Mouse (Mus musculus) CH12.LX (cell line): ENCODE results near the gene Smim22. TPM values are rescaled to one million over a fixed set of nuclear protein-coding genes. Genes with fewer than 3 reads are reported as not detected.

ENCODE experiments used
- DNase-seq: peaks from one replicate; pipeline ENCODE4 v3.0.0-alpha.2; 2013; ENCODE audit errors: extremely low read depth
- H3K27ac ChIP-seq: 2 replicates; pipeline ENCODE4 v1.5.1; 2012; ENCODE audit warnings: low read depth, mild to moderate bottlenecking, control low read depth, moderate library complexity; ENCODE audit not compliant: insufficient read depth
- H3K27me3 ChIP-seq: replicated peaks from 2 replicates; pipeline ENCODE3; 2012; ENCODE audit warnings: inconsistent platforms
- H3K36me3 ChIP-seq, 2 experiments: replicated peaks in 1 of 2; 2 replicates each; pipeline versions ENCODE3 to v1.6.1; 2012; ENCODE audit warnings: inconsistent platforms in 1 of 2, low read length in 1 of 2, mild to moderate bottlenecking in 1 of 2, mixed read lengths in 1 of 2, moderate library complexity in 1 of 2; ENCODE audit not compliant: control insufficient read depth in 1 of 2, insufficient read depth in 1 of 2
- H3K4me1 ChIP-seq, 2 experiments: 2 replicates each; pipeline ENCODE4 v1.6.1; 2012; ENCODE audit warnings: inconsistent platforms in 1 of 2, moderate library complexity in 1 of 2; ENCODE audit not compliant: insufficient read depth in 2 of 2, control insufficient read depth in 1 of 2
- H3K4me2 ChIP-seq: 2 replicates; pipeline ENCODE4 v1.6.1; 2012; ENCODE audit warnings: low read depth, mild to moderate bottlenecking, control low read depth; ENCODE audit not compliant: poor library complexity, insufficient read depth, severe bottlenecking
- H3K4me3 ChIP-seq, 3 experiments: fragments of 150-350 bp in 1 of 3; sonication (generic) in 1 of 3; replicated peaks in 1 of 3; 2 replicates each; pipeline versions ENCODE3 to v1.5.1; 2011 to 2012; ENCODE audit warnings: low read depth in 2 of 3, low read length in 2 of 3, mild to moderate bottlenecking in 2 of 3, moderate library complexity in 2 of 3, control low read depth in 1 of 3, improper control_type of control experiment in 1 of 3, inconsistent platforms in 1 of 3, mixed read lengths in 1 of 3; ENCODE audit not compliant: poor library complexity in 1 of 3
- H3K79me2 ChIP-seq: replicated peaks from 2 replicates; pipeline ENCODE4 v1.6.1; 2012; ENCODE audit warnings: mild to moderate bottlenecking, moderate library complexity; ENCODE audit not compliant: control insufficient read depth, poor library complexity, insufficient read depth, severe bottlenecking; ENCODE audit errors: extremely low read depth
- H3K9ac ChIP-seq: 2 replicates; pipeline ENCODE4 v1.6.1; 2012; ENCODE audit warnings: low read depth, mild to moderate bottlenecking, control low read depth, moderate library complexity; ENCODE audit not compliant: insufficient read depth
- H3K9me3 ChIP-seq: replicated peaks from 2 replicates; pipeline ENCODE3; 2012; ENCODE audit warnings: low read length, inconsistent platforms, mixed read lengths
- BHLHE40 ChIP-seq: IDR thresholded peaks from 2 replicates; pipeline ENCODE4 v1.6.1; 2011; ENCODE audit warnings: mild to moderate bottlenecking, low read depth, low read length, improper control_type of control experiment
- CHD1 ChIP-seq: IDR thresholded peaks from 2 replicates; pipeline ENCODE4 v1.6.1; 2012; ENCODE audit warnings: low read depth, low read length, improper control_type of control experiment, inconsistent platforms
- CTCF ChIP-seq, 2 experiments: IDR thresholded peaks in 1 of 2; conservative IDR thresholded peaks in 1 of 2; 2 replicates each; pipeline ENCODE4 v1.5.1; 2011 to 2012; ENCODE audit warnings: low read depth in 2 of 2, low read length in 2 of 2, improper control_type of control experiment in 1 of 2, inconsistent platforms in 1 of 2, mild to moderate bottlenecking in 1 of 2, moderate library complexity in 1 of 2
- ELF1 ChIP-seq: IDR thresholded peaks from 2 replicates; pipeline ENCODE4 v1.6.1; 2014; ENCODE audit warnings: low read depth, mild to moderate bottlenecking, inconsistent platforms, low read length, improper control_type of control experiment
- EP300 ChIP-seq: IDR thresholded peaks from 2 replicates; pipeline ENCODE4 v1.6.1; 2011; ENCODE audit warnings: low read length, improper control_type of control experiment
- JUN ChIP-seq: IDR thresholded peaks from 2 replicates; pipeline ENCODE4 v1.6.1; 2011; ENCODE audit warnings: low read depth, mild to moderate bottlenecking, low read length, improper control_type of control experiment, moderate library complexity; ENCODE audit not compliant: insufficient read depth
- JUND ChIP-seq: conservative IDR thresholded peaks from 2 replicates; pipeline ENCODE4 v1.6.1; 2011; ENCODE audit warnings: low read depth, low read length, improper control_type of control experiment
- MAZ ChIP-seq: IDR thresholded peaks from 2 replicates; pipeline ENCODE4 v1.6.1; 2012; ENCODE audit warnings: low read depth, mild to moderate bottlenecking, inconsistent platforms, low read length, improper control_type of control experiment, moderate library complexity
- MEF2A ChIP-seq: IDR thresholded peaks from 2 replicates; pipeline ENCODE4 v1.6.1; 2014; ENCODE audit warnings: low read depth, mild to moderate bottlenecking, inconsistent platforms, low read length, improper control_type of control experiment, borderline replicate concordance
- MXI1 ChIP-seq: IDR thresholded peaks from 2 replicates; pipeline ENCODE4 v1.6.1; 2011; ENCODE audit warnings: mild to moderate bottlenecking, low read depth, low read length, improper control_type of control experiment
- NRF1 ChIP-seq: IDR thresholded peaks from 2 replicates; pipeline ENCODE4 v1.6.1; 2014; ENCODE audit warnings: low read depth, mild to moderate bottlenecking, inconsistent platforms, low read length, improper control_type of control experiment, moderate library complexity
- PAX5 ChIP-seq: IDR thresholded peaks from 2 replicates; pipeline ENCODE4 v1.6.1; 2012; ENCODE audit warnings: low read length, inconsistent platforms, mixed read lengths
- POLR2AphosphoS2 ChIP-seq: IDR thresholded peaks from 2 replicates; pipeline ENCODE4 v1.6.1; 2011; ENCODE audit warnings: low read depth, low read length, improper control_type of control experiment
- RAD21 ChIP-seq: IDR thresholded peaks from 2 replicates; pipeline ENCODE4 v1.6.1; 2011; ENCODE audit warnings: low read depth, mild to moderate bottlenecking, low read length, improper control_type of control experiment, moderate library complexity
- RCOR1 ChIP-seq: conservative IDR thresholded peaks from 2 replicates; pipeline ENCODE4 v1.6.1; 2012; ENCODE audit warnings: low read depth, mild to moderate bottlenecking, inconsistent platforms, low read length, improper control_type of control experiment
- SIN3A ChIP-seq: IDR thresholded peaks from 2 replicates; pipeline ENCODE4 v1.6.1; 2012; ENCODE audit warnings: low read length, improper control_type of control experiment, inconsistent platforms
- SMC3 ChIP-seq: IDR thresholded peaks from 2 replicates; pipeline ENCODE4 v1.6.1; 2011; ENCODE audit warnings: low read depth, low read length, improper control_type of control experiment
- TBP ChIP-seq: conservative IDR thresholded peaks from 2 replicates; pipeline ENCODE4 v1.6.1; 2011; ENCODE audit warnings: low read depth, low read length, improper control_type of control experiment
- TCF12 ChIP-seq: IDR thresholded peaks from 2 replicates; pipeline ENCODE4 v1.6.1; 2014; ENCODE audit warnings: low read depth, mild to moderate bottlenecking, inconsistent platforms, low read length, improper control_type of control experiment
- UBTF ChIP-seq: IDR thresholded peaks from 2 replicates; pipeline ENCODE4 v1.6.1; 2012; ENCODE audit warnings: low read depth, mild to moderate bottlenecking, inconsistent platforms, low read length, improper control_type of control experiment, moderate library complexity
- USF2 ChIP-seq: conservative IDR thresholded peaks from 2 replicates; pipeline ENCODE4 v1.6.1; 2011; ENCODE audit warnings: low read depth, low read length, improper control_type of control experiment
- ZC3H11A ChIP-seq: IDR thresholded peaks from 2 replicates; pipeline ENCODE4 v1.6.1; 2012; ENCODE audit warnings: low read depth, mild to moderate bottlenecking, inconsistent platforms, low read length, improper control_type of control experiment
- ZKSCAN1 ChIP-seq: IDR thresholded peaks from 2 replicates; pipeline ENCODE4 v1.6.1; 2012; ENCODE audit warnings: low read depth, inconsistent platforms, low read length, improper control_type of control experiment, borderline replicate concordance
- ZMIZ1 ChIP-seq: IDR thresholded peaks from 2 replicates; pipeline ENCODE4 v1.6.1; 2012; ENCODE audit warnings: low read depth, mild to moderate bottlenecking, inconsistent platforms, low read length, improper control_type of control experiment
- ZNF384 ChIP-seq: IDR thresholded peaks from 2 replicates; pipeline ENCODE4 v1.6.1; 2012; ENCODE audit warnings: low read depth, low read length, improper control_type of control experiment, inconsistent platforms
- dilution Hi-C: fragments of 300-500 bp; cut with MboI; formaldehyde crosslinking; loops from 2 replicates; pipeline ENCODE4 v1.14.3; 2020; ENCODE audit warnings: low sequenced_read_pairs; ENCODE audit not compliant: extremely low pct_unique_long_range_greater_than_20kb, extremely low pct_ligation_motif_present
- in situ Hi-C: fragments of 300-500 bp; cut with MboI; formaldehyde crosslinking; loops from 3 replicates; pipeline ENCODE4 v1.14.3; 2019; ENCODE audit warnings: low sequenced_read_pairs, low pct_ligation_motif_present, low pct_unique_long_range_greater_than_20kb, mixed read lengths
- polyA plus RNA-seq: library from polyadenylated mRNA; unstranded; fragments of >175 nt; gene quantifications from 2 replicates; pipeline ENCODE4 v1.2.1, GENCODE M21; 2012; ENCODE audit warnings: low read depth; ENCODE audit not compliant: insufficient read length
- total RNA-seq, 2 experiments: library from RNA; depleted of rRNA; stranded (reverse); fragments of 300-350 nt in 1 of 2; fragments of >200 nt in 1 of 2; gene quantifications; 2 replicates each; pipeline ENCODE4 v1.2.3; 2012 to 2014

Gene Smim22
- total and polyA plus RNA-seq, 3 experiments: not detected

- TF ChIP-seq ELF1: peak; percentile 79
- TF ChIP-seq TCF12: peak; percentile 96
- peak; percentile 94 for TF ChIP-seq ZMIZ1
- no peak for TF ChIP-seq CTCF (conservative IDR thresholded peaks at IDR 0.05 in 1 of 2, IDR thresholded peaks at IDR 0.05 in 1 of 2; ENCODE audit: low read depth in 2 of 2, low read length in 2 of 2)
- TF ChIP-seq SIN3A: peak; percentile 96
- TF ChIP-seq BHLHE40: peak; percentile 98
- TF ChIP-seq MXI1: peak; percentile 93
- TF ChIP-seq TBP: peak; percentile 80; the same call in 1 of the 2 replicates
- no peak for TF ChIP-seq SMC3
- TF ChIP-seq EP300: no peak
Observed at GRCm38 (mm10) chr16:5049774-5050234, 42.7 kb downstream of the Smim22 start, which contains the start of the genes Glyr1 and Ubn1 (continued).

GRCm38 (mm10) chr16:5050251-5051110, 43.4 kb downstream of the Smim22 start:
- peak overlapping the region; percentile 81 for H3K9ac ChIP-seq
- H3K79me2 ChIP-seq: peaks cover 50% of the 10 kb centered on the region
- H3K9me3 ChIP-seq: no peaks in the 10 kb centered on the region
- H3K4me2 ChIP-seq: peak overlapping the region; percentile 86
- H3K4me1 ChIP-seq: peaks cover 0 to 37% of the 10 kb centered on the region in 2 experiments; a peak in 2 of 4 replicates
- H3K4me3 ChIP-seq: peak overlapping the region; percentile 80 to 93 (median 89)
- in situ Hi-C loops (no loop called here), dilution Hi-C loops (no loop called here)
- DNase-seq: peak; percentile 74
- H3K27ac ChIP-seq: peak overlapping the region; percentile 81
- H3K36me3 ChIP-seq: peaks cover 27 to 49% of the 10 kb centered on the region in 2 experiments
- no peaks in the 10 kb centered on the region for H3K27me3 ChIP-seq
- TF ChIP-seq ZNF384: 0 out of 2 replicates have a peak, but pooled peaks have one; percentile 14
- no peak; the same call in none of the 2 replicates for TF ChIP-seq RAD21
- peak; percentile 94 for TF ChIP-seq UBTF
- TF ChIP-seq BHLHE40: no peak
- TF ChIP-seq ZC3H11A: no peak
- no peak for TF ChIP-seq USF2
- TF ChIP-seq POLR2AphosphoS2: no peak
- TF ChIP-seq CHD1: peak; percentile 63; the same call in 1 of the 2 replicates
- peak in 1 of 2 experiments; percentile 43; a peak in 2 of 4 replicates for TF ChIP-seq CTCF (conservative IDR thresholded peaks at IDR 0.05 in 1 of 2, IDR thresholded peaks at IDR 0.05 in 1 of 2; ENCODE audit: low read depth in 2 of 2, low read length in 2 of 2)
- TF ChIP-seq TCF12: no peak; the same call in 1 of the 2 replicates
- TF ChIP-seq SIN3A: peak; percentile 92
- TF ChIP-seq JUND: no peak
- TF ChIP-seq MXI1: peak; percentile 74
- TF ChIP-seq ZMIZ1: no peak
- no peak; the same call in 1 of the 2 replicates for TF ChIP-seq SMC3
- no peak; the same call in 1 of the 2 replicates for TF ChIP-seq NRF1
- no peak for TF ChIP-seq PAX5
- TF ChIP-seq JUN: no peak
- TF ChIP-seq ZKSCAN1: no peak
- no peak; the same call in 1 of the 2 replicates for TF ChIP-seq MAZ
- no peak for TF ChIP-seq RCOR1
- TF ChIP-seq MEF2A: no peak
